In genomic region chr4:100390436-100390835, GRCm38 (mm10) we compare ENCODE assay signal across 23 mouse cellular contexts.
DNase-seq lines count a peak whose midpoint lies in the region; ATAC-seq lines count a peak whose summit lies in the region.
"Had no signal": no experiment of that assay in that cellular context is flagged by ENCODE, and none has a peak within 500 bp of the region (broad histone marks: within the 10 kb centered on the region; RNA-seq: fewer than 3 reads in every experiment).

No protein-coding gene starts in this region.

- WGBS in kidney, embryonic 15.5 days: 83% methylated on average over 6 of the region's 6 CpGs
- 94% methylated on average over 6 of the region's 6 CpGs for WGBS in hindbrain, embryonic 13.5 days

- no peak overlapping the region for H3K4me2 ChIP-seq in kidney, embryonic 15.5 days
- H3K4me2 ChIP-seq in hindbrain, embryonic 13.5 days: no peak overlapping the region
- H3K4me2 ChIP-seq: embryonic facial prominence, embryonic 13.5 days; heart, embryonic 12.5 days; limb, embryonic 12.5 days; liver, embryonic 12.5 days had no signal

- H3K9me3 ChIP-seq in kidney, embryonic 15.5 days (replicated peaks): no peaks in the 10 kb centered on the region
- no peaks in the 10 kb centered on the region for H3K9me3 ChIP-seq in hindbrain, embryonic 13.5 days
- H3K9me3 ChIP-seq: embryonic facial prominence, embryonic 13.5 days; hindbrain, embryonic 10.5 days; limb, embryonic 12.5 days; liver, embryonic 12.5 days had no signal

- no peaks in the 10 kb centered on the region for H3K36me3 ChIP-seq in kidney, embryonic 15.5 days
- no peaks in the 10 kb centered on the region for H3K36me3 ChIP-seq in hindbrain, embryonic 13.5 days
- H3K36me3 ChIP-seq: embryonic facial prominence, embryonic 13.5 days; heart, embryonic 12.5 days; hindbrain, embryonic 10.5 days; limb, embryonic 12.5 days; liver, embryonic 12.5 days had no signal

- peaks cover 18% of the 10 kb centered on the region for H3K4me1 ChIP-seq in kidney, embryonic 15.5 days
- H3K4me1 ChIP-seq in hindbrain, embryonic 13.5 days (replicated peaks): no peaks in the 10 kb centered on the region
- H3K4me1 ChIP-seq: hindbrain, embryonic 10.5 days; liver, embryonic 12.5 days had no signal

- H3K27ac ChIP-seq in kidney, embryonic 15.5 days: no peak overlapping the region; the same call in 1 of the 2 replicates
- no peak overlapping the region for H3K27ac ChIP-seq in hindbrain, embryonic 13.5 days
- H3K27ac ChIP-seq: embryonic facial prominence, embryonic 13.5 days; hindbrain, embryonic 10.5 days; limb, embryonic 12.5 days; liver, embryonic 12.5 days had no signal

- H3K9ac ChIP-seq in kidney, embryonic 15.5 days: no peak overlapping the region
- H3K9ac ChIP-seq in hindbrain, embryonic 13.5 days: no peak overlapping the region
- H3K9ac ChIP-seq: embryonic facial prominence, embryonic 13.5 days; heart, embryonic 12.5 days; limb, embryonic 12.5 days; liver, embryonic 12.5 days had no signal

- peak; percentile 65; the same call in 1 of the 2 replicates for ATAC-seq in cerebellum, adult (ENCODE audit: insufficient number of reproducible peaks, low FRiP score, low TSS enrichment)
- no peak for ATAC-seq in kidney, embryonic 15.5 days (replicated peaks; ENCODE audit: low FRiP score)
- ATAC-seq in hindbrain, embryonic 13.5 days (ENCODE audit: low FRiP score): no peak
- ATAC-seq: activated CD4-positive, CD25-positive, alpha-beta regulatory T cell, adult 4 months; forebrain, embryonic 14.5 days; liver, embryonic 12.5 days had no signal

- no peaks in the 10 kb centered on the region for H3K27me3 ChIP-seq in kidney, embryonic 15.5 days
- no peaks in the 10 kb centered on the region for H3K27me3 ChIP-seq in hindbrain, embryonic 13.5 days
- H3K27me3 ChIP-seq: embryonic facial prominence, embryonic 13.5 days; heart, embryonic 12.5 days; liver, embryonic 12.5 days had no signal

- H3K4me3 ChIP-seq in kidney, embryonic 15.5 days (replicated peaks): no peak overlapping the region
- no peak overlapping the region for H3K4me3 ChIP-seq in hindbrain, embryonic 13.5 days
- H3K4me3 ChIP-seq: embryonic facial prominence, embryonic 13.5 days; heart, embryonic 12.5 days; hindbrain, embryonic 10.5 days; limb, embryonic 12.5 days; liver, embryonic 12.5 days had no signal

- DNase-seq in cerebellum, postnatal 14 days: no peak
- DNase-seq in kidney, postnatal 14 days: peak; percentile 10
- peak; percentile 43 for DNase-seq in lung, postnatal 25 days (ENCODE audit: low spot score)
- DNase-seq in lung, postnatal 10 days: no peak
- DNase-seq: adrenal gland, postnatal 10 days; heart, postnatal 10 days; kidney, adult 18-20 months; kidney, postnatal 10 days; layer of hippocampus, postnatal 36 days; lung, adult 2 months; midbrain, embryonic 14.5 days; thymus, adult 18-20 months; thymus, postnatal 36 days had no signal

Comparison
In these comparisons a context has a peak if more than half of its experiments do, and no peak if none do; other contexts are left out.
1. DNase-seq: peak in kidney, postnatal 14 days (single experiment) and lung, postnatal 25 days (single experiment); none in cerebellum, postnatal 14 days (0 of 2) and lung, postnatal 10 days (single experiment).